Mouse (Mus musculus) CD4-positive, CD25-positive, alpha-beta regulatory T cell, adult 2 months (primary cell): ENCODE data around the gene Ethe1.

ENCODE experiments used
- DNase-seq: peaks from one replicate; pipeline ENCODE4 v3.0.0-alpha.2; 2012; ENCODE audit warnings: low read depth, low spot score

Ethe1 gene

DNA sequence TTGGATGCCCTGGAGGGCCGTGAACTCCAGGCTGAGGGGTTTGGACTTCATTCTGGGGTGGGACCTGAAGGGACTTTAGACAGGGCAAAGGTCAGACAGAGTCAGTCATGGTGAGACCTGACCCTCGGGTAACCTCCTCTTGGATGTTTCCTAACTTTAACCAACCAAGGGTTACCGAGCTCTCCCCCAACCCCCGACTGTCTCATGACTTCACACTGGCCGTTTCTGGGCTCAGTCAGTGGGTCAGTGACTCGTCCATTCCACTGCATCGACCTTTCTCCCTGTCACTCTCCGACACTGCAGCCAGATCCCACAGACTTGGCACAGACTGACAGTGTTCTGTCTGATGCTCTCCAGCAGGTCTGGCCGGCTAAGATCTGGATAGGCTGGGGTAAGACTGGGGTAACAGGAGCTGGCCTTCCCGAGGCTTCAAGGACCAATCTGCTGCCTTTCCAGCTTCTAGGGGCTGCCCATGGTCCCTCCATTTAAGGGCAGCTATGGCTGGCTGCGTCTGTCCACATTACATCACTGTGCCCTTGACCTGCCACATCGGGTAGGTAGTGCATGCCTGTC, 13.0 kb upstream of the Ethe1 start:
- no peak for DNase-seq

- DNase-seq = no peak
Observed at GRCm38 (mm10) chr7:24577811-24578210, 9.5 kb upstream of the Ethe1 start.

- DNase-seq = no peak
Observed at GRCm38 (mm10) chr7:24584876-24585275, 2.5 kb upstream of the Ethe1 start.

- DNase-seq = no peak
Observed at GRCm38 (mm10) chr7:24585995-24586394, 1.3 kb upstream of the Ethe1 start.

GRCm38 (mm10) chr7:24586828-24587227, 515 bp upstream of the Ethe1 start:
- no peak for DNase-seq

GRCm38 (mm10) chr7:24588336-24588735, 993 bp downstream of the Ethe1 start:
- no peak for DNase-seq

DNA sequence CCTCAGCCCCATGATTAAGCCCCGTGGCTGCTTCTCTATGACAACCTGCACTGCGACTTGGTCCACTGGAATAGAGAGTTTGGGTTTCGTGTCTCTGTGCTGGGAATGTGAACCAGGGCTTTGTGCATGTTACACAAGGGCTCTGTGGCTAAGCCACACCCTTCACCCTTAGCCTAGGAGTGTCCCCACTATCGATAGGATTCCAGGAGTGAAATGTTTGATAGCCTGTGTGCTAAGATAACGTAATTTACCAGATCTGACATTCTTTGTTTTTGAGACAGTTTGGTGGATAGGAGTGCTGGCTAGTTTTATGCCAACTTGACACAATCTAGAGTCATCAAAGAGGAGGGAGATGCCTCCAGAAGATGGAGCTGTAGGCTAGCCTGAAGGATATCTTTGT, 4.4 kb downstream of the Ethe1 start:
- DNase-seq = no peak

DNA sequence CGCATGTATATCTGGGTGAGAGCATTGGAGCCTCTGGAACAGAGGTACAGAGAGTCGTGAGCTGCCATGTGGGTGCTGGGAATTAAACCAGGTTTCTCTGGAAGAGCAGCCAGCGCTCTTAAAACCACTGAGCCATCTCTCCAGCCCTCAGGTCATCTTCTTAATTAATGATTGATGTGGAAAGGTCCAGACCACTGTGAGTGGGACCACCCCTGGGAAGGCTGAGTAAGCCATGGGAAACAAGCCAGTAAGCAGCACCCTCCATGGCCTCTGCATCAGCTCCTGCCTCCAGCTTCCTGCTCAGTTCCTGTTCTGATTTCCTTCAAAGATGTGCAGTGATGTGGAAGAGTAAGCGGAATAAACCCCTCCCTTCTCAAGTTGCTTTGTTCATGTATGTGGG, 4.8 kb downstream of the Ethe1 start:
- DNase-seq = no peak

GRCm38 (mm10) chr7:24592781-24593180, 5.4 kb downstream of the Ethe1 start:
- no peak for DNase-seq

GRCm38 (mm10) chr7:24593621-24594308, 6.4 kb downstream of the Ethe1 start:
- DNase-seq = peak; percentile 83

- no peak for DNase-seq
Observed at GRCm38 (mm10) chr7:24594309-24594803, 7.0 kb downstream of the Ethe1 start.

DNA sequence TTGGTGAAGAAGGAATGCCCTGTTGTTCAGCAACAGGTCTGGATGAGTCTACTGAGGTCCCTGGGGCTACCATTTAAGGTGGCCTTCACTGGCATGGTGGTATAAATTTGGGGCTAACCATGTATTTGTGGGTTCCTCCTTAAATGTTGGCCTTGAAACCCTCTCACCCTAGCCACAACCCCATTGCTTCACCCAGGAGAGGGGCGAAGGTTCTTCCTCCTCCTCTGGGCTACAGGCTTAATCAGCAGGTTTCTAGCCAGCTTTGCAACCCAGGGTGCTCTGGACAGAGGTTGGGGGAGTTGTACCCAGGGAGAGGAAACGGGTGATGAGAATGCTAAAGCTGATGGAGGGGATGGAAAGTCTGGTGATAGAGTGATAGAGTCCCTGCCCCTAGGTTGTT, 8.1 kb downstream of the Ethe1 start:
- no peak for DNase-seq

DNA sequence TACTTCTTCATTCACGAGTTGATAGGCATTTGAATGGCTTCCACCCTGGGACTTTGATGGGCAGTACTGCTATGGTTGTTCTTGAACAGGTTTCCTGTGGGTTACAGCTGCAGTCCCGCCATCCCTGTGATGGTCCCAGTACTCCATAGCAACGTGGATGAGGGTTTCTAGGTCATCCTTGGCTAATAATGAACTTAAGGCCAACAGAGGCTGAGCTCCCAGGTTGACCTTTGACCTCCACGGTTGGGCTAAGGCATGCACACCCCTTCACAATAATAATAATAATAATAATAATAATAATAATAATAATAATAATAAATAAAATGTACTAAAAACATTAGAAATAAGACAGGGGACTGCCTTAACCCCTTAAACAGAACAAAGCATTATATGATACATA, 10.8 kb downstream of the Ethe1 start:
- DNase-seq = no peak

DNA sequence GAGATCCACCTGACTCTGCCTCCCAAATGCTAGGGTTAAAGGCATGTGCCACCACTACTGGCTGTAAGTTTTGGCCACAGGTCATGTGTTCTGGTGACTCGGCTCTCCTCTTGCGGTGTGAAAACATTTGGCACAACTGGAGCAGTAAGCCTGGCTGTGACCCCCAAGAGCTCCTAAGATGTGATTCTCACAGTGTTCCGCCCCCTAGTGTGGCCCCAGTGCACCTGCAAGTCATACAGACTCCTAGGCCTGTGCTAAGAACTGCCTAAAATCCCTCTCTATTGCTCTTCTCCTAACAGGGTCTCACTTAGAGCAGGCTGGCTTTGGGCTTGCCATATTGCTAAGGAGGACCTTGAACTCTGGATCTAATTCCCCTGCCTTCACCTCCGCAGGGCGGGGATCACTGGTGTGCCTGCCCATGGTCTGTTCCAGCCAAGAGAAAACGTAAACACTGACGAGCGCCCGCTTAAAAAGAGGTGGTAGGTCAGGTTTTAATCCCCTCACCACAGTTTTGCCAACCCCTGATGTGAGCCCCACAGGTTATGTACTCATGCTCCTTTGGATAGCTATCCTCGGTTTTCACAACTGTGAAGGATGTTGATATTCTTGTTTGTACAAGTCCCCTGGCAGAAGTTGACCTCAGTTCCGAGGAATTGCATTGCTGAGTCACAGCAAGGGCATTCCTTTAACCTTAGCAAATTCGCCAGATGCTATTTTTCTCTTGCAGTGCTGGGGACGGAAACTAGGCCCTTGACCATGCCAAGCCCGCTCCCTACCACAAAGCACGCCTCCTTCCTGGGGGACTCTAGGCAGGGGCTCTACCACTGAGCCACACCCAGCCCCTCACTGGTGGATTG, 12.1 kb downstream of the Ethe1 start:
- DNase-seq = peak; percentile 44

GRCm38 (mm10) chr7:24600941-24601597, 13.7 kb downstream of the Ethe1 start:
- peak; percentile 96 for DNase-seq

GRCm38 (mm10) chr7:24605561-24605960, 18.2 kb downstream of the Ethe1 start:
- no peak for DNase-seq

DNA sequence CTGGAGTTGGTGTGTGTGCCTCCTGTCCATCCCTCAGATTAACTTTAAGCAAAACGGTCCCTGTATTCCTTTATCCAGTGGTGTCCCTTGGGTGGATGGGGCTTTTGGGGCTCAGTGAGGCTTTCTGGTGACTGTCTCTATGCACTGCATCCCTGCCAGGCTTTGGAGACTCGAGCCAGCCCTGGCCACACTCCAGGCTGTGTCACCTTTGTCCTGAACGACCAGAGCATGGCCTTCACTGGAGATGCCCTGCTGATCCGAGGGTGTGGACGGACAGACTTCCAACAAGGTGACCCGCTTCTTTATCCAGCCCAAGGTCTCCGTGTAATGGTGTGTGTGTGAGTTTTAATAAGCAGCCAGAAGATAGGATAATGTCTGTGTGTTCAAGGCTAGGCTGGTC, 18.7 kb downstream of the Ethe1 start:
- no peak for DNase-seq

DNA sequence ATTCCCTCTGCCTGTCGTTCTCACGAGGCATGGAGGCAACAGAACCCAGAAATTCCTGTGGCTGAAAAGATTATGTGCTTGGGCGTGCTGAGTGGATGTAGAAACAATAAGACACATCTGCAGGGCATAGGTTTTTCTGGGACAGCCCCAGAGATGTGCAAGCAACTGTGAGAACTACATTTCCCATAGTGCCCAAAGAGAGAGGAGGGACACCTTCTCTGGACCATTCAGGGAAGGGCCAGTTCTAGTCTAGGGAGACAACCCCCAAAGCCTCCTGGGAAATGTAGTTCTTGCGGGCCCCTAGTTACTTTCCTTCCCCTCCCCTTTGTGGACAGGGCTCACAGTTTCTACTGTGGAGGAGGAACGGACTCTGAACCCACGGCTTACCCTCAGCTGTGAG, 20.7 kb downstream of the Ethe1 start:
- peak; percentile 89 for DNase-seq

DNA sequence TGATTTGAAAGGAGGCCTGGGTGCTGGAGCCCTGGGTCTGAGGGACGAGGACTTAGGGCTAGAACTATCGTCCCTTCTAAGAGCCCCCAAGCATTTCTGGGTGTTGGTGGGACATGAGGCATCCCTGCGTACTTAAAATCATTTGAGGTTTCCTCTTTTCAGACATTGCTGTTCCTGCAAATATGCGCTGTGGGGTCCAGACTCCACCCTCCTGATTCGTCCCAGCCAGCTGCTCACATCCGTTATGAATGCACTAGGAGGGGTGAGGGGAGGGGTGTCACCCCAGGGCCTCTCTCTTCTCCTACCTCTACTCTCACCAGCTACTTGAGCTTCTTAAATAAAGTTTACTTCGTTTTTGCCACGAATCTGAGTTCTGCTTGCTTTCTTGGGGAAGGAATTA, 21.2 kb downstream of the Ethe1 start:
- peak; percentile 59 for DNase-seq

DNA sequence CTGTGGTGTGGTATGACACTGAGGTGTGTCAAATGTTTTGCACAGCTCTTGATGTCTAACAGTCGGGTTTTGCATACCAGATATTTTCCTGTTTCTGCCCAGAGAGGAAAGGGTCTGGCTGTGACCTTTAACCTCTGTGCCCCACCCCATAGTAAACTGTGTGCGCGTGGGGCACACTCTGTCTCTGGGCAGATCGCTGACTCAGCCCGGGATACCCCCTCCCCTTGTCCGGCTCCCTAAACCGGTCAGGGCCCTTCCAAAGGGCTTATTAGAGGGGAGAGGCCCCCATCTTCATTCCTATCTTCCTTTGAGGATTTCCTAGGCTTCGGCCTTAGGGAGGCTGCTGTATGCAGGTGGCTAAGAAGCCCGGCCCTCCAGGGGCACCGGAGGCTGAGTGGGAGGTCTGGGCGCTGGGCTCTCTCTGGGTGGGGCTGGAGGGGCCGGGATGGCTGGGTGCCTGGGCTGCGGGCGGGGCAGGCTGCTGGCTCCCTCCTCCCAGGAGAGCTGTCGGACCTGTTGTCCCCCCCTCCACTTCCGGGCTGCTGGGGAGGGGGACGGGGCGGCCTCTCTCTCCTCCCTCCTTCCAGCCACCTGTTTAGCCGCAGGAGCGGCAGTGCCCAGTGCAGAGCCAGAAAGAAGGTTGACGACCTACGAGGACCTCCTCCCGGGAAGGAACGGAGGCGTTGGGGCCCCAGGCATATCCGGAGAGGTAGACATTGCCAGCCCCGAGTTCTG, 23.0 kb downstream of the Ethe1 start, which contains the start of gene Phldb3:
Gene Phldb3 (plus strand): TSS at position 620 of the 735 bp plus-strand sequence.
- peak; percentile 66 for DNase-seq

DNA sequence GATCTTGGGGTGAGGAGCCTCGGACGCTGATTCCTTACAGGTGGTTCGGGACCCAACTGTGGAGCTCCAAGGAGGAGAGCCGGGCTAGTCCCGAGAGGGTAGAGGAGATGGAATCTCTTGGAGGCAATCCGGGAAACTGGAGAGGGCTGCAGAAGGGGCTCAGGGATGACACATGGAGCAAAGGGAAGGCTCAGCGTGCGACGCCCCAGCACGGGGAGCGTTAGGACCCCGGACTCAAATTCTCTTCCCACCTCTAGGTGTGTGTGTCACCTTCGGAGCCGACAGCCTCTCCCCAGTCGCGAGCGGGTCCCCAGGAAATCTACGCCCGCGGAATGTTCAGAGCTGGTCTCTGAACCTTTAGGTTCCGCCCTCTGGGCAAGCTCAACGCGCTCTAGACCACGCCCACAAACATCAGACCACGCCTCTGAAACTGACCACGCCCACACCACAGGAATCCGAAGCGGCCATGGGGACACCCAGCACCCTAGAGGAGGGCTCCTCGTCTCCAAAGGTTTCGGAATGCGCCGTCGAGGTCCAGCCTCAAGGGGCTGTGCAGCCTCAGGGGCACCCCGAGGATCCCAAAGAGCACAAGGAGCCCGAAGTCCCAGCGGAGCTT, 23.6 kb downstream of the Ethe1 start:
- peak; percentile 95 for DNase-seq
